Mouse (Mus musculus): ENCODE data around the gene Cebpa.

DNA sequence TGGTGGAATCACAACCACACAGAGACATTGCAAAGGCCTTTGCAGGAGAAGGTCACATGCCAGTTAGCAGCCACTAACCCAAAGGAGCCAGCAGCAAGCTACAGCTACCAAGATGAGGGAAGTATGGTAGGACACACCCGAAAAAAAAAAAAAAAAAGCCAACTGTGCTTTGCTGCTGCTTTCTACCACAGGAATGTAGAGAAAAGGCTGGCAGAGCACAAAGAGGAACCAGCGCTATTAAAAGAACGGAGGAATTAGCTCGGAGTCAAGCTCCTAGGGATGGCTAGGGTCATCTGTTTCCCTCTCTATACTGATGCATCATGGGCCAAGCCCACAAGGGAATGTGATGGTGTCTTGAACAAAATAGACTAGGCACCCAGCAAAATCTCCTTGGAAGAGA lies 20.3 kb upstream of the Cebpa start:
- TF ChIP-seq EP300 (IDR thresholded peaks at IDR 0.05; ENCODE audit: low read depth) (no peak), CTCF (IDR thresholded peaks at IDR 0.05; ENCODE audit: low read depth) (no peak)

Measured in heart, postnatal 0 days (tissue).